Mouse (Mus musculus) B cell, adult 2 months (primary cell): ENCODE results near the gene Sh3gl1.

Experiments
- DNase-seq, 2 experiments: peaks; one replicate each; pipeline ENCODE4 v3.0.0; 2022

The Sh3gl1 gene

DNA sequence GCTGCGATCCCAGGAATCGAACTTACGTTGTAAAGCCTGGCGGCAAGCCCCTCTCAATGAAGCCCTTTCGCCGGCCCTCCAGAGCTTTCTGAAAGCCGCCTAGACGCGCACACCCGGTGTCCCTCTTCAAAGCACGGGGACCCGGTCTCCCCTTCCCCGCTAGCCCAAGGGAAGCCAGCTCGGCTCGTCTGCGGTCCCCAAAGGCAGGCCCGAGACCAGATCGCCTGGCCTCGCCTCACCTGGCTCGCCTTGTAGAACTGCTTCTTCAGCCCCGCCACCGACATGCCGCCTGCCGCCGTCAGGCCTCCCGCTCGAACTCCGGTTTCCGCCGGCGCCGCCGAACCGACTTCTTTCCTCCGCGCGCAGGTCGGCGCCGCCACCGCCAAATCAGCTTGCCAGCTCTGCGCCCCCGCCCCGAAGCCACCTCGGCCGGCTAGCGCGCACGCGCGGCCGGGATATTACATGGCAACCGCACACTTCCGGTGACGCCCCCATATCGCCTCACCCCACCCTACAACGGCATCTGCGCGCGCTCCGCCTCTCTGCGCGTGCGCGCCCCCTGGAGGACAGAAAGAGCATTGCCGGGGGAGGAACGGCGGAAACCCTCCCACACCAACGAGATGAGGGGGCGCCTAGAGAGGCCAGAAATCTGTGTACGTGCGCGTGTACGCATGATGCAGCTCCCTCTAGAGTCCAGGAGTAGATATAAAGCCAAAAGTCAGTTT is at the start of gene Sh3gl1:
Gene Sh3gl1 (minus strand): TSS at position 460 of the 725 bp plus-strand sequence.
- peak; percentile 100 for DNase-seq

DNA sequence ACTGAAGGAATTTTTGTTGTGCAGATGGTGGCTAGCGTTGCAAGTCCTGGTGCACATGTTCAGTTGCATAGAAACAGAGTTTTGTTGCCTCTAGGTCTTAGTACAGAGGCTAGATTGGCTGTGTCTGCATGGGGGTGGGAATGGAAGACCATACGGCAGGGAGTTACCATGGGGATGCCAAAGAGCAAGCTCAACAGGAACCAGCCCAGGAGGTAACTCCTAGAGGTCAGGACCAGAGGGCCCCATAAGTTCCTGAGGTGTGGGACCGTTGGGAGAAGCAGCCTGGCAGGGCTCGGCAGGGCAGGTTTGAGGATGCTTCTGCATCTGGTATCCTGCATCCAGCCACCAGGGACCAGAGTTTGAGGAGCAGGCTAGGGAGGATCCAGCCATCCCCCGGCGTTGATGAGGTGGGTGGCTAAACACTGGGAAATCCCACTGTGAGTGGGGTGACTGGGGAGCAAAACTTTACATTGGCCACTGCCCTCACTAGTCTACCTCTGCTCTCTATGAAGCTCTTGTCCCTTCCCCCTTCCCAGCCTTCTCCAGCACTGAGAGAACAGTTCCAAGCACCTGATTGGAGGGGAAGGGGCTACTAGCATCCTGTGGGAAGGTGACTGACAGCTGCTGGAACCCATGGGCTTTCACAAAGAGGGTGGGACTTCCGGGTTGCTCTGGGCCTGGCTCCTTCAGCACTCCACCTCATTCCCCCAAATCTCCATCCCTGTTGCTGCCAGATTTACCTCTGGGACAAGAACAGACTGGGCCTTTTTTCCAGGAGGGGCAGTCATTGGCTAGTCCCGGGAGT is 44.5 kb upstream of the Sh3gl1 start:
- no peak for DNase-seq

DNA sequence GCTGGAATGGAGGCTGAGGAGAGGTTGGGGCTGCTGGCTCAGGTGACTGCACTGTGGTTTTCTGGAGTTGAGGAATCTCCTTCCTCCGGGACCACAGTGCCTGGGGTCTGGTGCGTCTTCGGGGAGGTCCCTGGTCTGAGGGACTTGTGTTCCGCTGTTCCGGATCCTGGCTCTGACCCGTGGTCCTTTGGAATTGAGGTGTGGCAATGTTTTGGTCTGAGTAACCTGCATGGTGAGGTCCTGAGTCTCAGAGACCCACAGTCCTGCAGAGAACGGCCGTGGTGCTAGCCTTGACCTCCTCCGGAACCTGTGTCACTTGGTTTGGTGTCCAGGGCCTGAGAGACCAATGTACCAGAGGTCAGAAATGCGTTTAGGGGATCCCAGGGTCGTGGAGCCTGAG is 43.5 kb upstream of the Sh3gl1 start:
- peak; percentile 9 for DNase-seq

DNA sequence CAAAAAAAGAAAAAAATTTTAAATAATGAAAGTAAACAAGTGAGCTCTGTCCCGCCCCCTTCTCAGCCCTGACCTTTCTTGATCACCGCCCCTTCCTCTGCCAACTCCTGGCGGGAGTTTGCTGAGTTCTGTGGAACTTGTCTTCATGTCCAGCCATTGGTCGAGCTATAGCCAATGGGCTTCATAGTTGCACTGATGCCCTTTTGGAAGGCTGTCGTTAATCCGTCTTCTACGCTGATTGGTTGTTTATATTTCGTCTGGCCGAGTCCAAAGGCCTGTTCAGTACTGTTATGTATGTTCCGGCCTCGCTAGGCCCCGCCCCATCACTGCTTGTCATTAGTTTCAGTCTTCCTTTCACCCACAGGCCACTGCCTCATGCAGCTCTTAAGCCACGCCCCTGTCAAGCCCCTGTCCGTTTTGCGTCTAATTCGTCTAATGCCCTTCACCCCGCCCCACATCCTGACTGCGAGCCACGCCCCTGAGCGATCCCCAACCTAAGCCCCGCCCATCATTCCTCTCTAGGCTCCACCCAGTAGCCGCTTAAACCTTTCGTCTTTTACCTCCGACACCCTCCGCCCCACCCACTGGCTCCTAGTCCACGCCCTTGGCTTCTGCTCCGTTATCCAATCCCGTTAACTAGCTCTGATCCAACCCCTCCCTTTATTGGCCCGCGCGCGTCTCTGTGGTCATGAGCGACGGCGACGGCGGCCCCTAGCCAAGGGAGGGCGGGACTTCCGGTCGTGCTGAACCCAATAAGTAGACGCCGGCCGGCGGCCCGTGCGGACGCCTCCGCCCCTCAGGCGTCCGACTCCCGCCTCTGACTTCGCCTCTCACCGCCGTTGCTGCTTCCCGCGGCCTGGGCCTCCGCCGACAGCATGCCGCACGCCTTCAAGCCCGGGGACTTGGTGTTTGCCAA is 42.7 kb upstream of the Sh3gl1 start, which contains the start of gene Hdgfl2:
Gene Hdgfl2 (plus strand): TSS at position 755 of the 916 bp plus-strand sequence.
- DNase-seq = peak; percentile 99 to 100

DNA sequence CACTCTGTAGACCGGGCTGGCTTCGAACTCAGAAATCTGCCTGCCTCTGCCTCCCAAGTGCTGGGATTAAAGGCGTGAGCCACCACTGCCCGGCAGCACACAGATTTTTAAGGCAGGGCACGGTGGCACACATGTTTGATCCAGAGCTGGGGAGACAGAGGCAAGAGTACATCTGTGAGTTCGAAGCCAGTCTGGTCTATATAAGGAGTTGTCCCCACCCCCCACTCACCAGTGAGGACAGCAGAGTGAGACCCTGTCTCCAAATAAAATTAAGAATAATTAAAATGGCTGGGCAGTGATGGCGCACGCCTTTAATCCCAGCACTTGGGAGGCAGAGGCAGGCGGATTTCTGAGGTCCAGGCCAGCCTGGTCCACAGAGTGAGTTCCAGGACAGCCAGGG is 41.9 kb upstream of the Sh3gl1 start:
- DNase-seq = peak in 1 of 2 experiments; percentile 16

DNA sequence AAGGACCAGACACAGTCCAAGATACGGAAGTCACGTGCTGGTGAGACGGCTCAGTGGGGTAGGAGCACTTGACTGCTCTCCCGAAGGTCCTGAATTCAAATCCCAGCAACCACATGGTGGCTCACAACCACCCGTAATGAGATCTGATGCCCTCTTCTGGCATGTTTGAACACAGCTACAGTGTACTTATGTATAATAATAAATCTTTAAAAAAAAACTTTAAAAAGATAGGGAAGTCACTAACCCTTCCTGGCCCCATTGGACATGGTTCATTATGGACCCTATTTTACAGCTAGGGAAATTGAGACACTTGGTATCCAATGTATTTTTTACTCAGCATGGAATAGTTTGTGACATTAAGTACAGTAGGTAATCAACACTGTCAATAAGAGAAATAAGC is 41.1 kb upstream of the Sh3gl1 start:
- DNase-seq = no peak

DNA sequence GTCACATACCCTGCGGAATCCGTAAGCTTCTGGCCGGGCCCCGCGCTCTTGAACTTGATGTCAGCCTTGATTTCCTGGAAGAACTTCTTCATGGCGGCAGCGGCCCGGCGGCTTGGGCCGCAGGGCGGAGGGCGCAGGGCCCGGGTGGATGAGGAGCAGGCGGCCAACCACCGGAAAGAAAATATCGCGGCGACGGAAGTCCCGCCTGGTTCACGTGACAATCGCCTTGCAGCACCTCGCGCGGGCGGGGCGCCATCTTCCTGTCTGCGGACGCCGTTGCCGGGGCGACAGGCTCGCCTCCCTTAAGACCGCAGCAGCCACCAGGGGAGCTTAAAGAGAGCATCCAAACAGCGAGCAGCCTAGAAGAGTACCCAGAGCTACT is 38.4 kb upstream of the Sh3gl1 start, which contains the start of gene Ubxn6:
Gene Ubxn6 (minus strand): TSS at position 202 of the 382 bp plus-strand sequence.
- DNase-seq = peak; percentile 97

DNA sequence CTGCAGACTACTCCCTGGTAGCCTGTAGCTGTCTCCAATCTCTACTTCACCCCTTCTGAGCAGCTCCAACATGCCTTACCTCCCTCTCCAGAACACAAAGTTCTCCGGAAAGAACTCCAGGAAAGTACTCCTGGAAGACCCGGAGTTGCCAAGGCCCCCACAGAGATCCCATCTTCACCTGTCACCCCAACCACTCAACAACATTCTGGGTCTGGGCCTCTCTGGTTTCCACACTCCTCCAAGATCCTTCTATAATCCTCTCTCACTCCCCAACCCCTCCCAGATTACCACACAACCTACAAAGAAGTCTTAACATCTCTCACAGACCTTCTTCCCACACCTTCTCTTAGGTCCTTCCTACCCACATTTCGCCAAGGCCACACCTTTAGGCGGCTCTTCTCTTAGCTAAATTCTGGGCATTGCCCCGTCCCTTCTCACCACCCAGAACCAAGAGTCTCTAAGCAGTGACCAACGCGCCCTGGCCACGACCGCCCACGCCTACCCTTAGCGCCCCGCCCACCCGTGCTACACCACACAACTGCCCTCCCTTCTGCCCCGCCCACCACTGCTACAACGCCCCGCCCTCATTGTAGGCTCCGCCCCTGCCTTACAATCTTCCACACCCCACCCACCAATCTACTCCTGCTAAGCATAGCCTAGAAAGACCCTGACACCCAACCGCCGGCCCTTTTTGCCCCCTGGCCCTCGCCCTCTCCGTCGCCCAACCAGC is 37.8 kb upstream of the Sh3gl1 start:
- peak; percentile 90 to 91 for DNase-seq

DNA sequence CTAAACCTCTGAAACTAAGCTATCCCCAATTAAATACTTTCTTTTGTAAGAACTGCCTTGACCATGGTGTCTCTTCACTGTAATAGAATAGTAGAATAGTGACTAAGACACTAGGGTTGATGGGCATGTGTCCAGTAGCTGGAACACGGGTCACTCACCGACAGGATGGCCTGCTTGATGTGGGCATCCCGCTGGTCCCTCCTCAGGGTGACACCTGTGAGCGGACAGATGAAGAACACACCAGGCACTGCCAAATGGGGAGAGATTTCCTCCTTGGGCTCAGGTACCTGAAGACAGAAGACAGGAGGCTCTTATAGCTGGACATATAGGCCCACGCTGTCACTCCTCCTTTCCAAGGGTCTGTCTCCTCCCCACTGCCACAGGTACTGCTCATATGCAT is 35.8 kb upstream of the Sh3gl1 start:
- no peak for DNase-seq

DNA sequence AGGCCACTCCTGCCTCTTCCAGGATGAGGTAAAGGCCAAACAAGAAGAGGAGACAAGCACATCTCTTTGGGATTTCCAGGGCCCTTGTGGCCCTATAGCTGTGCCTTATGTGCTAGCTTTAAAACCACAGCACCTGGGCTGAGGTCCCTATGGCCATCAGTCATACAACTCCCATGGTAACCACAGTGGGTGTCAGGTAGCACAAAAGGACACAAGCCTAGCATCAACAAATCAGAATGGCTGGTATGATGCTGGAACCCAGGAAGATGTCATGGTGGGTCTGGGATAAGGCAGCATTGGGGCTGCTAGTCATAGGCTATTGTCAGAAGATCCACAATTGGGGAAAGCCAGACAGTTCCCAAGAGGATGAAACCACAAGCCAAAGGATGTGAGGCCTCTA is 34.7 kb upstream of the Sh3gl1 start:
- no peak for DNase-seq

DNA sequence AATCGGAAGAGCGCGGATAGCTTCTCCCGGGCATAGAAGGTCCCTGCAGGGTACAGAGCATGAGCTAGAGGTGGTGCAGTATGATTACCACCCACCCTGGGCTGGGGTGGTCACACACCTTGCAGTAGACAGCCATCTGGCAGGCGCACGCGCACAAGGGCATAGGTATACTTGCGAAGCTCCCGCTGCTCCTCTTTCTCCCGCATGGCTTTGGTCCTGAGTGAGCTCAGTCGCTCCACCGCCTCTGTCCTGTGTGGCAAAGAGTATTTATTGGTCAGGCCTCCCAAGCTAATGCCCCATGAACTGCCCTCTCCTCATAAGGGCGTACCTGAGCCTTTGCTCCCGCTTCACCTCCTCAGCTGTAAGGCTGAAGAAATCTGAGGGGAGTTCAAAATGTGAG is 32.6 kb upstream of the Sh3gl1 start:
- DNase-seq = no peak

DNA sequence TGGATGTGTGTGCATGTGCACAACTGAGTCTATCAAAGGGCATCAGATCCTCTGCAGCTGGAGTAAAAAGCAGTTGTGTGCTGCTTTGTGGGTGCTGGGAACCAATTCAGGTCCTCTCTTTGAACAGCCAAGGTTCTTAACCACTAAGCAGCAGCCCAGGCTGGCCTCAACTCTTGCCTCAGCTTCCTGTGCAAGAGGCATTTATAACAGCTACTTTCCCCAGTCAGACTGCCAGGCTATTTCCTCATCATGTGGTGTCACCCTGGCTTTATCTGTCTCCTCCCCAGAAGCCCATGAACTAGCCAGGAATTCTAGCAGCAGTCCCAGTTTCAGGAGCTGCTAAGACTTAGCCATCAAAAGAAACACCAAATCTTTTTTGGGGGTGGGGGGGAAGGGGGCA is 30.0 kb upstream of the Sh3gl1 start:
- no peak for DNase-seq

DNA sequence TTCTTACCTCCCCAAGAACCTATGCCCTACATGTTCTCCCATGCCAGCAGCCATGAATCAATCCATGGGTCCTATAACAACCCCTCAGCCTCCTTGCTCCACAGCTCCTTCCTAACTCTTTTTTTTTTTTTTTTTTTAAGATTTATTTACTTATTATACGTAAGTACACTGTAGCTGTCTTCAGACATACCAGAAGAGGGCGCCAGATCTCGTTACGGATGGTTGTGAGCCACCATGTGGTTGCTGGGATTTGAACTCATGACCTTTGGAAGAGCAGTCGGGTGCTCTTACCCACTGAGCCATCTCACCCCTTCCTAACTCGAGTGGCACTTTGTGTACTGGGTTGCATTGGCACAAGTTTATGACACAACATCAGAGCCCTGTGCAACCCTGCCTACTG is 29.3 kb upstream of the Sh3gl1 start:
- peak in 1 of 2 experiments; percentile 14 for DNase-seq

DNA sequence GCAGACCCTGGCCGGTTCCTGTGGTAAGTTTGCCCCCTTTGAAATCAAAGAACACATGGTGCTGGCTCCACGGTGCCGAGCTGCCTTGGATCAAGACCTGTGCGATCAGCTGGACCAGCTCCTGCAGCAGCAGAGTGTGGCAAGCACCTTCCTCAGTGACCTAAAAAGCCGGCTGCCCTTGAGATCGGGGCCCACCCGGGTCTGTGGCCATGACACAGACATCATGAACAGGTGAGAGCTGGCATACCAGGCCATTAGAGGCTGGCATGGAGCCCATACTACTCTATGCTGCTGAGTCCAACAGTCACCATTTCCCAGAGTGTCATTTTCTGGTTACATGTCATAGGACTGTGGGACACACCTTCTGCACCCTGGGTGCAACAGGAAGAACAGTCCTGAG is 25.6 kb upstream of the Sh3gl1 start:
- no peak for DNase-seq

DNA sequence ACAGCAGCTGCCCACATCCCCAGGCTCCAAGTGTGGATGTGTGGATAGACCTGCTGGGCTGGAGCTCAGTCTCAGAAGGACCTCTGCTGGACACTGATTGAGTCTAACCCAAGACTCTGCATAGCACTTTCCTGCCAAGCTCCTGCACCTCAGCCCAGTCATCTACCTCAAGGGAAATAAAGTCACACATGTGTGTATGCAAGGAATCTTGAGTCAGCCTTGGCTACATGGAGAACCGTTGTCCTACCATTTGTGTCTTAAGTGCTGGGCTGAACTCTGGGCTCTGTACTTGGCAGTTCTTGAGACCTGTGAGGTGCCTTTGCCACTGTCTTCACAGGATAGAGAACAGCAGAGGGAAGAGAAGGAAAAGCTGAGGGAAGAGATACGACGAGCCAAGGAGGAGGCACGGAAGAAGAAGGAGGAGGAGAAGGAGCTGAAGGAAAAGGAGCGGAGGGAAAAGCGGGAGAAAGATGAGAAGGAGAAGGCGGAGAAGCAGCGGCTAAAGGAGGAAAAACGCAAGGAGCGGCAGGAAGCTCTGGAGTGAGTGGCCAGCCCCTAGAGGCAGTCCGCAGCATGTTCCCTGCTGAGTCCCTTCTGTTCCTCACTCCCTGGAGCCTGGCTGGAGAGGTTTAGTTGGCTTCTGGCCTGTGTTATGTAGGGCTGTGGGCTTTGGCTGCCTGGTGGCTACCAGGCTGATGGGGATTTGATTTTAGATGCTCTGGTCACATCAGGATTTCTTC is 21.1 kb upstream of the Sh3gl1 start:
- DNase-seq = no peak

DNA sequence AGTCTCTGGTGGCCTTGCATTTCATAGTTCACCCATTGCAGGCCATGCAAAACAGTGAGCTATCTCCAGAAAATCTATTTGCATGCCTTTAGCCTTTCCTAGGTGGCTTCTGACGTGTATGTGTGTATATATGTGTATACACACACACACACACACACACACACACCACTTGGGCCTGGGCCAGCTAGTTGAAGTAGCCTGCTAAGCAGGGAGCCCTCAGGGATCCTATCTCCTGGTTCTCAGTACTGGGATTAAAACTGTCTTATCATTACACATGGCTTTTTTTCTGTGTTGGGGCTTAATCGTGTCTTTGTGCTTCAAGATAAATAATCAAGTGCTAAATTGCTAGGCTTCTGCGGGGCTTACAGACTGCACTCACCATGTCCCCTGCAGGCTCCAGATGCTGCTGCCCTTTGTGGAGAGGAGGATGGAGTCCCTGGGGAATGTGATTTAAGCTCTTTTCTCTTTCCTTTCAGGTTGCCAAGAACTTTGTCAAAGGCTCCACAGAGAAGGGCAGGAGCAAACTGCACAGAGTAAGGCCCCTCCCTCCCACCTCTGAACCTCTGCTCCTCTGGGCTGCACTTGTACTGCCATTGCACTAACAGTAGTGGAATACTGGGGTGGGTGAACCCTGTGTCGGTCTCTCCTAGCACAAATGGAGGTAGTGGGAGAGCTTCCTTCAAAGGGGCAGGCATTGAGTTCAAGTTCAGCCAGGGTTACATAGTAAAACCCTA is 19.7 kb upstream of the Sh3gl1 start:
- no peak for DNase-seq

DNA sequence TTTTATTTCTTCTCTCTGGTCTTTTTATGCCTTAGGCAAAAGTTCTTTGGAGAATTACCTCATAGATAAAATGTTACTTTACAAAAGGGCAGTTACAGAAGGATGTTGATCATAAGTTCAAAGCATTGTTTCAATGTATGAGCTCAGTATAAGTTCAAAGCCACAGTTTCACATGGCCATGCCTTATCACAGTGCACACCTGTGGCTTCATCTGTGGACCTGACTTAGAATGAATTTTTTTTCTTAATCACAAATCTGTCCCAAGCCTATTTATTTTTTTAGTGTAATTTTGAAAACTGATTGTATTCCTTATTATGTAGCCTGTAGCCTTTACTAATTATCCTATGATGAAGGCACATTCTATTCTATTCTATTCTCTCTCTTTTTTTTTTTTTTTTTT is 18.5 kb upstream of the Sh3gl1 start:
- no peak for DNase-seq

DNA sequence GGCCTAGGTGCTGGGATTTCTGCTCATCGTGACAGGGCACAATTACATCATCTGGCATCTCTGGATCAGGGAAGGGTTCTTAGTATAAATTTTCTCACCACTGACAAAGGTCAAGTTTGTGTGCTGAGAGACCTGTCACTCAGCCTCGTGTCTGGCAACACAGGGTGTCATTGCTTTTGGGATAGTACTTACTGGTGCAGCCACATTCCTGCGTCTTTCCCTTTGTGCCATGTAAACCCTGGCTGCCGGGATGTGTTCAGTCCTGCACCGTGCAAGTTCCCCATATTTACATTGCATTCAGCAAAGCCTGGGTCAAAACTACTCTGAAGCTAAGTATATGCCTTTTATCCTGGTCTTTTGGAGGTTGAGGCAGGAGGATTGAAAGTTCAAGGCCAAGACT is 14.9 kb upstream of the Sh3gl1 start:
- no peak for DNase-seq

DNA sequence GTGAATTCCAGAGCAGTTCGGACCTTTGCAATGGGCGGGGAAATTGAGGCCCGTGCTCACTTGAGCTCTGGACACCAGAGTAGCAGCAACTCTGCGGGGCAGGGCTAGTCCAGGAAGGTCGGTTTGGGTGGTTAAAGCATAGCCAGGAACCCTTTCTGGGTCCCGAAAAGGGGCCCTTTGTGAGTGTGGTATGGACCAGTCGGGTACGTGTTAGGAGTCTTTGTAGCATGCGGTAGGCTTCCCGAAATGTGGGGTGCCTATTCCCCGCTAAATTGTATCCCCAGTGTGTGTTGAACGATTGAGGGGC is 4.4 kb upstream of the Sh3gl1 start:
- no peak for DNase-seq

DNA sequence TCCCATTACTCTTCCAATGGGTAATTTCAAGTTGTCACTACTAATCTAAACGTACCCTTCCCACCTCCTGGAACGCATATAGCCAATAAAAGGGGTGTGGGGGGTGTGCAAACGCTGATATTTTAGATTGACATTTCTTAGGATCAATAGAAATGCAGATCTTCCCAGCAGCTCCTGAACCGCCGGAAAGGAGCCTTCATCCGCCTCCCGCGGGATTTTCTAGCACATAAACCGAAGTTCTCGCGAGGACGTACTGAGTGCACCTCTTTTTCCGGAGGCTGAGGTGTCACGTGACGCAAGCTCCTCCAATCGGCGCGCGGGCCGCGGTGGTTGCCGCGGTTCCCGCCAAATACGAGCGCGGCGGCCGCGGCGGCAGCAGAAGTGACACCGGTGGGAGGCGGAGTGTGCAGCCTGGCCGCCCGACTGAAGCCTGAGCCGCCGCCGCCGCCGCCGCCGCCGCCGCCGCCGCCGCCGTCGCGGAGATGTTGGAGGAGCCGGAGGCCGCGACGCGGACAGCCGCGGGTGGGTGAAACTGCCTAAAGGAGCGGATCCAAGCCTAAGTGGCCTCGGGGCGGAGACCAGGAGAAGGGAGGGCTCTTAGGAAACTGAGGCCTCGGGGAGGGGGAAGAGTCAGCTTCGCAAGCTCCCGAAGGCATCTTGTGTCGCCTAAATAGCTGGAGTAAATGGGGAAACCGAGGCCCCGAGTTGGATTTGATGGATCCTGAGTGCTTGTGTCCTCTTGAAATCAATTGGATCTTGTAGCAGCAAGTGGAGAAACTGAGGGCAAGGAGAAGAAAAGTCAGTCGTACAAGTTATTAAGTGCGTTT is 3.8 kb upstream of the Sh3gl1 start, which contains the start of gene Chaf1a:
Gene Chaf1a (plus strand): TSS at position 410 of the 827 bp plus-strand sequence.
- peak; percentile 91 to 92 for DNase-seq
